Mouse (Mus musculus) liver, postnatal 0 days (tissue): ENCODE measurements around the gene Tcam1. TPM values are rescaled to one million over a fixed set of nuclear protein-coding genes. Genes with fewer than 3 reads are reported as not detected.

Experiments
- ATAC-seq: fragments of 200-750 bp; cut with Nextera tagmentation; 2 replicates; pipeline ENCODE4 v1.8.0; 2017; ENCODE audit warnings: mild to moderate bottlenecking, moderate library complexity
- DNase-seq: peaks from one replicate; pipeline ENCODE4 v3.0.0-alpha.2; 2016
- H3K27ac ChIP-seq: fragments of 300-500 bp; sonication (generic); 2 replicates; pipeline ENCODE4 v1.5.1; 2014; ENCODE audit warnings: antibody characterized with exemption, moderate library complexity, mild to moderate bottlenecking, low read depth
- H3K27me3 ChIP-seq: fragments of 300-500 bp; sonication (generic); 2 replicates; pipeline ENCODE4 v1.6.1; 2014; ENCODE audit warnings: low read length, control low read depth, mixed read lengths; ENCODE audit not compliant: insufficient read depth
- H3K36me3 ChIP-seq: fragments of 300-500 bp; sonication (generic); replicated peaks from 2 replicates; pipeline ENCODE4 v1.6.1; 2014; ENCODE audit warnings: mild to moderate bottlenecking, control low read depth, low read length, moderate library complexity, mixed read lengths; ENCODE audit not compliant: insufficient read depth
- H3K4me1 ChIP-seq: fragments of 300-500 bp; sonication (generic); 2 replicates; pipeline ENCODE4 v1.6.1; 2014; ENCODE audit warnings: antibody characterized with exemption, mild to moderate bottlenecking, control low read depth; ENCODE audit not compliant: insufficient read depth
- H3K4me2 ChIP-seq: fragments of 300-500 bp; sonication (generic); 2 replicates; pipeline ENCODE4 v1.6.1; 2014; ENCODE audit warnings: low read depth, mild to moderate bottlenecking, low read length, moderate library complexity, mixed read lengths
- H3K4me3 ChIP-seq: fragments of 300-500 bp; sonication (generic); 2 replicates; pipeline ENCODE4 v1.5.1; 2014; ENCODE audit warnings: low read depth, low read length
- H3K9ac ChIP-seq: fragments of 300-500 bp; sonication (generic); replicated peaks from 2 replicates; pipeline ENCODE4 v1.6.1; 2014; ENCODE audit warnings: mild to moderate bottlenecking, moderate library complexity
- H3K9me3 ChIP-seq: fragments of 300-500 bp; sonication (generic); 2 replicates; pipeline ENCODE4 v1.6.1; 2016; ENCODE audit warnings: mild to moderate bottlenecking, control low read depth, low read length, mixed read lengths
- CTCF ChIP-seq: sonication (generic); IDR thresholded peaks from 2 replicates; pipeline ENCODE4 v1.5.1; 2016; ENCODE audit warnings: antibody characterized with exemption, low read depth
- EP300 ChIP-seq: IDR thresholded peaks from 2 replicates; pipeline ENCODE4 v1.6.1; 2016; ENCODE audit warnings: antibody characterized with exemption, low read depth, mild to moderate bottlenecking
- WGBS: fragments of 180-500 bp; shearing (Covaris S2); extraction: QIAGEN DNeasy Blood & Tissue Kit; methylation state at CpG from one replicate; pipeline ENCODE4 v1.1.7; 2014; ENCODE audit not compliant: insufficient replicate concordance; 5-methylcytosine and 5-hydroxymethylcytosine counted together
- polyA plus RNA-seq: library from polyadenylated mRNA; unstranded; fragments of >200 nt; fragmentation: Nextera tagmentation; extraction: Ambion mirVana; gene quantifications from 2 replicates; pipeline ENCODE4 v1.2.1, GENCODE M21; 2015

Gene Tcam1
- polyA plus RNA-seq, 1 experiment from 2014 or later = 0.07 TPM

GRCm38 (mm10) chr11:106307432-106307831 lies 31.0 kb downstream of the Tcam1 start:
- peak overlapping the region; percentile 69; the same call in 1 of the 2 replicates for H3K27ac ChIP-seq

GRCm38 (mm10) chr11:106308162-106308561 lies 31.7 kb downstream of the Tcam1 start:
- no peak for TF ChIP-seq CTCF
- TF ChIP-seq EP300 = no peak
- Histone ChIP-seq H3K36me3 (no peaks in the 10 kb centered on the region; the same call in 1 of the 2 replicates), H3K9ac (no peak overlapping the region), H3K9me3 (no peaks in the 10 kb centered on the region), H3K4me1 (peaks cover 10% of the 10 kb centered on the region), H3K4me2 (peak overlapping the region; percentile 29; the same call in 1 of the 2 replicates), H3K4me3 (no peak overlapping the region), H3K27ac (peak overlapping the region; percentile 69), H3K27me3 (no peaks in the 10 kb centered on the region)
- peak; percentile 55 for DNase-seq
- 68% methylated on average over 11 of the region's 11 CpGs for WGBS
- peak; percentile 59; the same call in 1 of the 2 replicates for ATAC-seq

More at GRCm38 (mm10) chr11:106307432-106307831, 31.0 kb downstream of the Tcam1 start:
- DNase-seq (no peak), ATAC-seq (no peak)
- no peaks in the 10 kb centered on the region for H3K9me3 ChIP-seq
- TF ChIP-seq EP300 (no peak), CTCF (no peak)
- peaks cover 7% of the 10 kb centered on the region for H3K4me1 ChIP-seq
- no peaks in the 10 kb centered on the region; the same call in 1 of the 2 replicates for H3K36me3 ChIP-seq
- WGBS = 46% methylated on average over 5 of the region's 5 CpGs
- H3K4me3 ChIP-seq = no peak overlapping the region
- no peak overlapping the region for H3K4me2 ChIP-seq
- H3K27me3 ChIP-seq = no peaks in the 10 kb centered on the region
- no peak overlapping the region for H3K9ac ChIP-seq

- no peak overlapping the region for H3K4me3 ChIP-seq
- TF ChIP-seq EP300 (no peak), CTCF (no peak)
- no peak overlapping the region for H3K9ac ChIP-seq
- H3K27ac ChIP-seq = 0 out of 2 replicates have a peak overlapping the region, but pooled peaks have one; percentile 39
- H3K9me3 ChIP-seq = no peaks in the 10 kb centered on the region
- H3K4me2 ChIP-seq = no peak overlapping the region
- H3K36me3 ChIP-seq = no peaks in the 10 kb centered on the region; the same call in 1 of the 2 replicates
- H3K4me1 ChIP-seq = peaks cover 14% of the 10 kb centered on the region
- ATAC-seq (peak; percentile 9; the same call in 1 of the 2 replicates), DNase-seq (no peak)
- H3K27me3 ChIP-seq = no peaks in the 10 kb centered on the region
- 58% methylated on average over 5 of the region's 5 CpGs for WGBS
Measured at GRCm38 (mm10) chr11:106310123-106310522, 33.7 kb downstream of the Tcam1 start.

GRCm38 (mm10) chr11:106313533-106313932 lies 37.1 kb downstream of the Tcam1 start:
- peak overlapping the region; percentile 41 for H3K9ac ChIP-seq
- no peaks in the 10 kb centered on the region for H3K9me3 ChIP-seq
- H3K4me3 ChIP-seq = peak overlapping the region; percentile 45
- no peak for ATAC-seq
- H3K4me2 ChIP-seq = peak overlapping the region; percentile 58
- no peak for DNase-seq
- H3K36me3 ChIP-seq = no peaks in the 10 kb centered on the region; the same call in 1 of the 2 replicates
- H3K4me1 ChIP-seq = peaks cover 13% of the 10 kb centered on the region
- H3K27me3 ChIP-seq = no peaks in the 10 kb centered on the region
- 56% methylated on average over 5 of the region's 5 CpGs for WGBS
- peak overlapping the region; percentile 57; the same call in 1 of the 2 replicates for H3K27ac ChIP-seq
- TF ChIP-seq CTCF (no peak), EP300 (no peak)

GRCm38 (mm10) chr11:106314333-106314812 lies 37.9 kb downstream of the Tcam1 start, which contains the start of gene Cd79b:
TSS of gene Cd79b (minus strand) at chr11:106314762.
- H3K4me2 ChIP-seq = peak within 1 kb of the TSS; percentile 58
- H3K9ac ChIP-seq = peak within 1 kb of the TSS; percentile 41
- WGBS = 39% methylated on average over 9 of the region's 9 CpGs

GRCm38 (mm10) chr11:106316416-106316815 lies 39.9 kb downstream of the Tcam1 start:
- Histone ChIP-seq H3K4me3 (no peak overlapping the region), H3K27me3 (no peaks in the 10 kb centered on the region), H3K36me3 (no peaks in the 10 kb centered on the region; the same call in 1 of the 2 replicates), H3K4me2 (no peak overlapping the region), H3K27ac (no peak overlapping the region), H3K4me1 (peaks cover 16% of the 10 kb centered on the region), H3K9ac (no peak overlapping the region), H3K9me3 (no peaks in the 10 kb centered on the region)
- TF ChIP-seq EP300 (no peak), CTCF (no peak)
- DNase-seq (no peak), ATAC-seq (no peak)
- WGBS = 90% methylated on average over 1 of the region's 1 CpGs

More at GRCm38 (mm10) chr11:106314333-106314812, 37.9 kb downstream of the Tcam1 start, which contains the start of gene Cd79b:
- no peaks in the 10 kb centered on the region for H3K9me3 ChIP-seq
- H3K27ac ChIP-seq = peak within 1 kb of the TSS; percentile 57; the same call in 1 of the 2 replicates
- DNase-seq = peak; percentile 64
- ATAC-seq = peak; percentile 29; the same call in 1 of the 2 replicates
- TF ChIP-seq CTCF (no peak), EP300 (no peak)
- peak within 1 kb of the TSS; percentile 45 for H3K4me3 ChIP-seq
- no peaks in the 10 kb centered on the region; the same call in 1 of the 2 replicates for H3K36me3 ChIP-seq
- no peaks in the 10 kb centered on the region for H3K27me3 ChIP-seq
- peaks cover 16% of the 10 kb centered on the region for H3K4me1 ChIP-seq
